Mouse (Mus musculus) midbrain, embryonic 15.5 days (tissue): ENCODE measurements around the gene Itpr1. TPM values are rescaled to one million over a fixed set of nuclear protein-coding genes. Genes with fewer than 3 reads are reported as not detected.

Experiments
- ATAC-seq: fragments of 200-750 bp; cut with Nextera tagmentation; replicated peaks from 2 replicates; pipeline ENCODE4 v1.8.0; 2017; ENCODE audit warnings: moderate TSS enrichment
- H3K27ac ChIP-seq: fragments of 300-500 bp; sonication (generic); 2 replicates; pipeline ENCODE4 v1.5.1; 2015; ENCODE audit warnings: mild to moderate bottlenecking, inconsistent platforms
- H3K27me3 ChIP-seq: fragments of 300-500 bp; sonication (generic); replicated peaks from 2 replicates; pipeline ENCODE4 v1.6.1; 2015; ENCODE audit warnings: inconsistent platforms
- H3K36me3 ChIP-seq: fragments of 300-500 bp; sonication (generic); replicated peaks from 2 replicates; pipeline ENCODE4 v1.6.1; 2015; ENCODE audit warnings: inconsistent platforms
- H3K4me1 ChIP-seq: fragments of 300-500 bp; sonication (generic); 2 replicates; pipeline ENCODE4 v1.6.1; 2015; ENCODE audit warnings: inconsistent platforms
- H3K4me2 ChIP-seq: fragments of 300-500 bp; sonication (generic); 2 replicates; pipeline ENCODE4 v1.6.1; 2015; ENCODE audit warnings: inconsistent platforms, mild to moderate bottlenecking, moderate library complexity
- H3K4me3 ChIP-seq: fragments of 300-500 bp; sonication (generic); 2 replicates; pipeline ENCODE4 v1.5.1; 2015; ENCODE audit warnings: mild to moderate bottlenecking, inconsistent platforms
- H3K9ac ChIP-seq: fragments of 300-500 bp; sonication (generic); 2 replicates; pipeline ENCODE4 v1.6.1; 2015; ENCODE audit warnings: mild to moderate bottlenecking, inconsistent platforms
- H3K9me3 ChIP-seq: fragments of 300-500 bp; sonication (generic); 2 replicates; pipeline ENCODE4 v1.6.1; 2016; ENCODE audit warnings: inconsistent platforms
- WGBS: fragments of 180-500 bp; shearing (Covaris S2); methylation state at CpG from one replicate; pipeline ENCODE4 v1.1.7; 2015; ENCODE audit warnings: mixed read lengths; 5-methylcytosine and 5-hydroxymethylcytosine counted together
- polyA plus RNA-seq: library from polyadenylated mRNA; unstranded; fragments of >200 nt; fragmentation: Nextera tagmentation; extraction: Ambion mirVana; gene quantifications from 2 replicates; pipeline ENCODE4 v1.2.1, GENCODE M21; 2015

Gene Itpr1
- polyA plus RNA-seq, 1 experiment from 2014 or later = 4.7 TPM

GRCm38 (mm10) chr6:108303619-108304567 lies 91.0 kb downstream of the Itpr1 start:
- no peak overlapping the region for H3K4me2 ChIP-seq
- H3K36me3 ChIP-seq = no peaks in the 10 kb centered on the region
- H3K27me3 ChIP-seq = no peaks in the 10 kb centered on the region
- WGBS = 91% methylated on average over 12 of the region's 12 CpGs
- H3K4me3 ChIP-seq = no peak overlapping the region
- H3K4me1 ChIP-seq = no peaks in the 10 kb centered on the region
- no peak overlapping the region for H3K27ac ChIP-seq
- no peaks in the 10 kb centered on the region for H3K9me3 ChIP-seq
- ATAC-seq = no peak
- no peak overlapping the region for H3K9ac ChIP-seq

GRCm38 (mm10) chr6:108305171-108305779 lies 92.4 kb downstream of the Itpr1 start:
- Histone ChIP-seq H3K27me3 (no peaks in the 10 kb centered on the region), H3K4me3 (no peak overlapping the region), H3K9me3 (no peaks in the 10 kb centered on the region), H3K9ac (no peak overlapping the region), H3K4me1 (no peaks in the 10 kb centered on the region), H3K4me2 (no peak overlapping the region), H3K27ac (no peak overlapping the region), H3K36me3 (no peaks in the 10 kb centered on the region)
- 80% methylated on average over 12 of the region's 12 CpGs for WGBS
- no peak for ATAC-seq

- Histone ChIP-seq H3K27ac (no peak overlapping the region), H3K27me3 (no peaks in the 10 kb centered on the region), H3K4me3 (no peak overlapping the region), H3K9me3 (no peaks in the 10 kb centered on the region), H3K9ac (no peak overlapping the region), H3K4me1 (no peaks in the 10 kb centered on the region), H3K36me3 (no peaks in the 10 kb centered on the region), H3K4me2 (no peak overlapping the region)
- no peak for ATAC-seq
- 76% methylated on average over 11 of the region's 11 CpGs for WGBS
Observed at GRCm38 (mm10) chr6:108306240-108306639, 93.3 kb downstream of the Itpr1 start.

DNA sequence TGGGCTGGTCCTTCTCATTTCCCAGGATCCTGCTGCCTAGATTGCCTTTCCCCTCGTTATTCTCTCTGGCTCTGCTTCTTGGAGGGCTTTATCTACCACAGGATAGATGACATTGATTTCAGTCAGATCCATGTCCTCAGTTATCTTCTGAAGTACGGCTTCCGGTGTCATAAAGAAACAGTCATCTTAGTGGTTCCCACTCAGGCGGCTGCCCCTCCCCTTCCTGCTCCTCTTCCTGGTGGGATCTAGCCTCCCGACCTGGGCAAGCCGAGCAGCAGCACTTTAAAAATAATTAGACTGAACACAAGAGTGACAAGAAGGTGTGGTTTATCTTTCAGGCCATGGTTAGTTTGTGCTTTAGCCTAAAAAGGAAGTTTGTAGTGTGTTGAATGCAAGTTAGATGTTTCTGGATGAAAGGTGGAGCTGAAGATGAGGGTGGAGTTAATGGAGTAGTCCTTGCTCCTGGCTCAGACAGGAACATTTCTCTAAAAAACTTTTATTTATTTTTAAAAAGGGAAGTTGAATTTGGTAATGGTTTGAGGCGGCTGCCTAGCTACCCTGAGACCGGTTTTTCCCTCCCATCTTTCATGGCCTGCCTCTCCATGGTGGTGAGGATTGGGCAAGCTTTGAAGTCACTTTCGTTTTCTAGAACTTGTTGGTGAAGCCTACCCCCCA lies 94.2 kb downstream of the Itpr1 start:
- no peaks in the 10 kb centered on the region for H3K27me3 ChIP-seq
- WGBS = 75% methylated on average over 9 of the region's 9 CpGs
- no peaks in the 10 kb centered on the region for H3K36me3 ChIP-seq
- no peak overlapping the region for H3K27ac ChIP-seq
- H3K9me3 ChIP-seq = no peaks in the 10 kb centered on the region
- H3K4me3 ChIP-seq = no peak overlapping the region
- no peak overlapping the region for H3K4me2 ChIP-seq
- ATAC-seq = no peak
- no peaks in the 10 kb centered on the region for H3K4me1 ChIP-seq
- no peak overlapping the region for H3K9ac ChIP-seq

DNA sequence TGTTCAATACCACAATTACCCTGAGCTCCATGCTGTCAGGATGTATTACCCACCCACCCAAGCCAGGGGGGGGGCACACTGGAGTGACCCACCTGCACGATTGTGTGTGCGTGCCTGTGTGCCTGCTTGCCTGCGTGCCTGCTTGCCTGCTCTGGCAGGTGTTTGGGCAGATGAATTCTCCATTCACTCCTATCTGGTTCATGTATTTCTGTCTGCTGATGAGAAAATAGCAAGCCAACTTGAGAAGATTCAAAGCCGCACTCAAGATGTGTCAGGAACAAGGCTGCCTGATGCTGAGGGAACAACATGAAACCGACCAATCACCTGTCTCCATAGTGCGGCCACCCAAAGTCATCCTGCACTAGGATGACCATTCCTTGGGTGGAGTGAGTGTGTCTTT lies 94.9 kb downstream of the Itpr1 start:
- Histone ChIP-seq H3K27me3 (no peaks in the 10 kb centered on the region), H3K4me1 (no peaks in the 10 kb centered on the region), H3K9ac (no peak overlapping the region), H3K36me3 (no peaks in the 10 kb centered on the region), H3K9me3 (no peaks in the 10 kb centered on the region), H3K27ac (no peak overlapping the region), H3K4me3 (no peak overlapping the region), H3K4me2 (no peak overlapping the region)
- 88% methylated on average over 6 of the region's 6 CpGs for WGBS
- ATAC-seq = no peak

- ATAC-seq = no peak
- no peaks in the 10 kb centered on the region for H3K36me3 ChIP-seq
- H3K9me3 ChIP-seq = no peaks in the 10 kb centered on the region
- WGBS = 71% methylated on average over 8 of the region's 8 CpGs
- H3K4me2 ChIP-seq = no peak overlapping the region
- H3K4me1 ChIP-seq = no peaks in the 10 kb centered on the region
- H3K9ac ChIP-seq = no peak overlapping the region
- no peak overlapping the region for H3K4me3 ChIP-seq
- H3K27me3 ChIP-seq = no peaks in the 10 kb centered on the region
- no peak overlapping the region for H3K27ac ChIP-seq
Observed at GRCm38 (mm10) chr6:108309391-108310182, 96.7 kb downstream of the Itpr1 start.

DNA sequence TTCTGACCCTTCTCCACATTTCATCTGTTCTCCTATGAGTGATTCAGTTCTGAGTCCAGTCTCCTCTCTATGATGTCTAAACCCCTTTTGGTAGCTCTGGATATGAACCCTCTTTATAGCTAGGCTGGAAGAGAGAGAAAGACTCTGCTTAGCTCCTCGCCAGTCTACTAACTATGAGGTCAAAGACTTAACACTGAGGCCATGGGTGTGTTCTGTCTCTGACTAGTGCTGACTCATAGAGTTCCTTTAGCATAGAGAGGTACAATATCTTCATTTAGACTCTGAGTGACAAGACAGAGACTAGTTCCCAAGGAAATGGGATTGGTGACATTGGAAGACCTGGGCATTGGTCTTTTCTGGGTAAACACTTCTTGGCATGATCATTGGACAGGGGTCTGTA lies 100.2 kb downstream of the Itpr1 start:
- no peak for ATAC-seq
- Histone ChIP-seq H3K4me3 (no peak overlapping the region), H3K27ac (no peak overlapping the region), H3K36me3 (no peaks in the 10 kb centered on the region), H3K4me2 (no peak overlapping the region), H3K9me3 (no peaks in the 10 kb centered on the region), H3K27me3 (no peaks in the 10 kb centered on the region), H3K4me1 (no peaks in the 10 kb centered on the region), H3K9ac (no peak overlapping the region)
- 89% methylated on average over 1 of the region's 1 CpGs for WGBS

DNA sequence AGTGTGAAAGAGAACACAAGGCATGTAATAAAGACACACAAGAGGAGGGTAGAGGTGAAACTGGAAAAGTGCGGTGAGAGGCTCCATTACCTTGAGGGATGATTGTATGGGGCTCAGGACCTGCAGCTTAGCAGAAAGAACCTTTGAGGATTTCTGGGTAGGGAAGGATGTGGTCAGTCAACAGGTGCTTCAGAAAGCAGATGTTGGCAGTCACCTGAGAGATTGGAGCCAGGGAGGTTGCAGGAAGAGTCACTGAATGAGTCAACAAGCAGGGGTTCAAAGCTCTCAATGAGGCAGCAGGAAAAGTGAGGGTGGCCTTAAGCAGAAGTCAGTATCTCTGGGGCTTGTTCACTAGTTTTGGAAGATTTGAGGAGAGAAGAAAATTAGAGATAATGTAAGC lies 101.1 kb downstream of the Itpr1 start:
- Histone ChIP-seq H3K4me1 (no peaks in the 10 kb centered on the region), H3K4me3 (no peak overlapping the region), H3K9ac (no peak overlapping the region), H3K4me2 (no peak overlapping the region), H3K27me3 (no peaks in the 10 kb centered on the region), H3K36me3 (no peaks in the 10 kb centered on the region), H3K9me3 (no peaks in the 10 kb centered on the region), H3K27ac (no peak overlapping the region)
- WGBS = 100% methylated on average over 1 of the region's 1 CpGs
- ATAC-seq = no peak

GRCm38 (mm10) chr6:108316268-108316824 lies 103.5 kb downstream of the Itpr1 start:
- Histone ChIP-seq H3K36me3 (no peaks in the 10 kb centered on the region), H3K27ac (no peak overlapping the region), H3K4me2 (no peak overlapping the region), H3K4me3 (no peak overlapping the region), H3K4me1 (no peaks in the 10 kb centered on the region), H3K27me3 (no peaks in the 10 kb centered on the region), H3K9ac (no peak overlapping the region), H3K9me3 (no peaks in the 10 kb centered on the region)
- WGBS = 48% methylated on average over 4 of the region's 4 CpGs
- peak; percentile 66; the same call in 1 of the 2 replicates for ATAC-seq

DNA sequence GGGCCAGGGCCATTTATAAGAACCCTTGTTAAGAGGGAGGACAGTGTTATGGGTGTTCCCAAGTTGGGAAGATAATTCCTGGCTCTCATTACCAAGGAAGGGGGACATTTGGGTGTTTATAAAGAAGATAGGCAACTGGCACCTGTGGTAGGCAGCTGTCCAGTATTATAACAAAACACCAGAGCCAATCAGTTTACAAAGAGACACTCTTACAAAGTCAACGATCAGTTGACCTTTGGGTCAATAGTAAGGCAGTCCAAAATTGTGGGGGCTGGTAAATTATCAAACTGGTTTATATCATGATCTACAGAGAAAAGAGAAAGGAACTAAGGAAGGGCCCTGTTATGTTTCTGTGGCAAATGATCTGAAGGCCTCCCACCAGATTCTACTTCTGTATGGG lies 104.1 kb downstream of the Itpr1 start:
- no peak overlapping the region for H3K4me2 ChIP-seq
- no peaks in the 10 kb centered on the region for H3K4me1 ChIP-seq
- no peak overlapping the region for H3K9ac ChIP-seq
- no peaks in the 10 kb centered on the region for H3K27me3 ChIP-seq
- H3K9me3 ChIP-seq = no peaks in the 10 kb centered on the region
- WGBS = 97% methylated on average over 1 of the region's 1 CpGs
- no peak overlapping the region for H3K27ac ChIP-seq
- H3K4me3 ChIP-seq = no peak overlapping the region
- H3K36me3 ChIP-seq = no peaks in the 10 kb centered on the region
- no peak for ATAC-seq

DNA sequence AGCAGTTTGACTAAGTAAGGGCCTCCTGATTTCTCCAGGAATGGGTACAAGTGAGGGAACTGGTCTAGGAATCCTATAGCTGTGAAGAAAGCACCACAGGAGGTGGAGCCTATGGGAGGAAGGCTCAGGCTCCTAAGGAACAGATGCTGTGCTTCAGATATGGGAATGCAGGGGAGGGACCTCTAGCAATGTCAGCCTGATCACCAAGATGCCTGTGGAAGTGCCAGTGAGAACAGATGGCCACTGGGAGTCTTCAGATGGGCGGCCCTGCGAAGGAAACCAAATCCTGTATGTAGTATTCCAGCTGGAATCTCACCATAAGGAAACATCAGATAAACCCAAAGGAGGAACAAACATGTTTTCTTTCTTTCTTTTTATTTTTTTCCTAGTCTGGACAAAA lies 108.8 kb downstream of the Itpr1 start:
- Histone ChIP-seq H3K27me3 (no peaks in the 10 kb centered on the region), H3K27ac (no peak overlapping the region), H3K36me3 (no peaks in the 10 kb centered on the region), H3K4me2 (no peak overlapping the region), H3K4me3 (no peak overlapping the region), H3K4me1 (no peaks in the 10 kb centered on the region), H3K9me3 (no peaks in the 10 kb centered on the region), H3K9ac (no peak overlapping the region)
- ATAC-seq = no peak
- WGBS = 87% methylated on average over 2 of the region's 2 CpGs
